Mouse (Mus musculus) lung, postnatal 4 days (tissue): ENCODE results near the gene Nufip1.
"Not testable (repeated sequence)": the region's sequence is repeated elsewhere in the genome, so short reads cannot be mapped to it uniquely, and the experiment has no call there.

Experiments used
- DNase-seq, 2 experiments: peaks; one replicate each; pipeline ENCODE4 v3.0.0; 2021

The Nufip1 gene

DNA sequence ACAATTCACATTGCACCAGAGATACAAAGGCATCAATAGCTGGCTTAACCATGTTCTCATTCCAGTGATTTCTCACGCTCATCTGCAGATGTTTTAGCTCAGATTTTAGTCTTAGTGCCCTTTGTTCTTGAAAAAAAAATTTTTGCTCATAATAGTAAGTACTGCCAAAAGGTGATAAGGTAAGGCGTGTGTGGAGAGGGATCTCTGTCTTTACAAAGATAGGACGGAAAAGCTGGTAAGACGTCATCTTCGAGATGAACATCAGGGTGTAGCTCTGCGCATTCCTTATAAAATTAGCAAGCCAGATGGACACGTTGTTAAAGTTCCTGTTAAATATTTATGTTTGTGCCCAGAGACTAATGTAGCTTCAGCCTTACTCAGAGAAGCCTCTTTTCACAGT is 35.2 kb downstream of the Nufip1 start:
- DNase-seq, result no peak

DNA sequence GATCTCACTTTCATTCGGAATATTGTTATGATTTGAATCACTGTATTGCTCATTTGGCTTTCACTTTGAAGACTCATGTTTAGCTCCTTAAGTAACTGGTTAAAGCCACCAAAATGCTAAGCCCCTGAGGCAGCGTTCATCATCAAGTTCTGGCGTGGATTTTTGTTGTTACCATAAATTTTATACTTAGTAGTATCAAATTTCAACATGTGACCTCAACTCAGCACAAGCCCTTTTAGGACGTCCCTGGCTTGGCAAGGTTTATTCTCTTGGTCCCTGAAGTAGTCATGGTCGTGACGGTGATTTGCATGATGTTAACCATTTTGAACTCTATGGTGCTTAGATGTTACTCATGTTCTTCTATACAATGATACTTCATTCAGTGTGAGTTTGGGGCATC is 36.4 kb downstream of the Nufip1 start:
- DNase-seq, result no peak

DNA sequence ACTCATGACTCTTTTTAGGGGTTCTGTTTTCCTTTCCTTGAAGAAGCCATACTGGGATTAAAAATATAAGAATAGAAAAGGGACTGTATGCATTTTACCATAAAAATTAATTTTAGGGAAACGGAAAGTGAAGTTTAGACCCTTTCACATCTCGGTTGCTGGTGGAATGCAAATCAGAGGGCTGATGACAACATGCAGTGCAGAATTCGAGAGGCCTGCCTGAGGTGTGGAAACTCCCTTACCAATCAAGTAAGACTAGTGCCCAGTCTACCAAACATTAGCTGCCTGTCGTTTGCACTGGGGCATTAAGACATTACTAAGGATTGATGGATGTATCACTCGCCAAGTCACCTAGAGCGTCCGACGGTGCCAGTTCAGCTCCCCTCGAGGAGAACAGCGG is 37.6 kb downstream of the Nufip1 start:
- no peak for DNase-seq

DNA sequence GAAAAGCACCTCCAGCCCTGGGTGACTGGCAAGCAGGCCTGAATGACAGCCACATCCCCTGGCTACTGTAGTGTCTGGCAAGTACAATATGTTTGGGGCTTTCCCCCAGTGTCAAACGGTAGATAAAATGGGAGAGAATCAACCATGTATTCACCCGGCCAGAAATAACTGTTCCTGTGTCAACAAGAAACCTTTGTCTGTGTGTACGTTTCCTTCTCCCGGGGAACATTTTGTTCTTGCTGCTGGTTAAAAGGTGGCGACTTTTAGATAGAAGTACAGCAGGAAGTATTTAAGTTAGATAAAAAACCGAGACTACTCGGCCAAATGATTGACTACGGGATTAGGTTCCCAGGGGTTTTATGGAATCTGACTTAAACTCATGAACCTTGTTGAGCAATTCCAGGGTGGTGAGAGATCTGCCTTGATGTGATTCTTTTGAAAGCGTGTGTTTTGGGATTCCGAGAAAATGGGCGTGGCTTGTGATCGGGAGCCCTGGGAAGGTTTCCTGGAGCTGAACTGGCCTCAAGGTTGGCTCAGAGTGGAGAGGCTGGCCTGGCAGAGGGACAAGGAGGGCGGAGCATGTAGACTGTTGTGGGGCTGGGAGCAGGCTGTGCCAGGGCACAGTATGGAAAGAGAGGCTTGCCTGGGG is 39.0 kb downstream of the Nufip1 start:
- peak; percentile 88 to 91 for DNase-seq

DNA sequence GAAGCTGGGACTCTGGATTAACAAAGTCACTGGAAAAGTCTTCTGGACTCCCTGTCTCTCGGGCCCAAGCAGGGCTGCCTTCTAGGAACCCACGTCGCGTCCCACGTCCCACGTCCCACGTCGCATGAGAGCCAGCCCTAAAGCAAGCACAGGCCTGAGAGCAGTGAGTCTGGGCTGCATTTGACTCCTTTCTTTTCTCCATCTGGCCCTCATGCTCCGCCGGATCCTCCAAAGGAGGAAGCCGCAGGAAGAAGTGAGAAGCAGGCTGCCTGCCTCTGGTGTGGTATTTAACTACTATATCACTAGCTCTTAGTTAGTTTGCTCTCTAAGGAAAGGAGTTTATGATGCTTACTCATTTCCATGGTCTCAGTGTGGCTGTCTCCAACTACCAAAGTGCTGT is 39.8 kb downstream of the Nufip1 start:
- no peak for DNase-seq

DNA sequence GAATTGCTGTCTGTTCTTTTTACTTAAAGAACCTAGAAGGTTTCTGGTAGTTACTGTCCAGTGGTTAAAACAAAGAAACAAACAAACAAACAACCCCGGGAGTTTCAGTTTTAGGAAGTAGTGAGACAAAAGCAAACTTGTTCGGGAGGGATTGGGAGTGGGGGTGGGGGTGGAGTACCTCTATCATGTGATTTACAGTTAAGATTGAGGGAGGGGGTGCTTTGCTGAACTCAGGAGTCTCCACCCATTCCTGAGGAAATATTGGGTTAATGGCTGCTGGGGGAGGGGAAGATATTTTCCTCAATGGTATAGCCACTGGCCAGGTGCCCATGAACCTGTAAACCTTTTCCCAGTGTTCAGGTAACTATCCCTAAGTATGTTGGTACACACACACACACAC is 40.3 kb downstream of the Nufip1 start:
- DNase-seq, result no peak

DNA sequence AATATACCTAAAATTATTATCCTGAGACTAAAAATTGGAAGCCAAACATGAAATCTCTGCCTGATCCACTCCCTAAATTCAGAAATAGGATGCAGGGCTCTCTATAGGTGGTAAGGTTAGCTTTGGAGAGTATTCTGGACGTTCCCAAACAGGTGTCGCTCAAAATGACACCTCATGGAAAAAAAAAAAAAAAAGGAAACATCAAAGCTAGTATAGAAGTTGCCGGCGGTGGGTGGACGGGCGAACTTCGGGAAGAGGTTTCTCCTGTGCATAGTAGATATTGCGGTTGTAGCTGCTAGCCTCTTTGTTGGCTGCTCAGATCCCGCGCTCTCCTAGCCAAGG is 41.1 kb downstream of the Nufip1 start:
- no peak for DNase-seq

DNA sequence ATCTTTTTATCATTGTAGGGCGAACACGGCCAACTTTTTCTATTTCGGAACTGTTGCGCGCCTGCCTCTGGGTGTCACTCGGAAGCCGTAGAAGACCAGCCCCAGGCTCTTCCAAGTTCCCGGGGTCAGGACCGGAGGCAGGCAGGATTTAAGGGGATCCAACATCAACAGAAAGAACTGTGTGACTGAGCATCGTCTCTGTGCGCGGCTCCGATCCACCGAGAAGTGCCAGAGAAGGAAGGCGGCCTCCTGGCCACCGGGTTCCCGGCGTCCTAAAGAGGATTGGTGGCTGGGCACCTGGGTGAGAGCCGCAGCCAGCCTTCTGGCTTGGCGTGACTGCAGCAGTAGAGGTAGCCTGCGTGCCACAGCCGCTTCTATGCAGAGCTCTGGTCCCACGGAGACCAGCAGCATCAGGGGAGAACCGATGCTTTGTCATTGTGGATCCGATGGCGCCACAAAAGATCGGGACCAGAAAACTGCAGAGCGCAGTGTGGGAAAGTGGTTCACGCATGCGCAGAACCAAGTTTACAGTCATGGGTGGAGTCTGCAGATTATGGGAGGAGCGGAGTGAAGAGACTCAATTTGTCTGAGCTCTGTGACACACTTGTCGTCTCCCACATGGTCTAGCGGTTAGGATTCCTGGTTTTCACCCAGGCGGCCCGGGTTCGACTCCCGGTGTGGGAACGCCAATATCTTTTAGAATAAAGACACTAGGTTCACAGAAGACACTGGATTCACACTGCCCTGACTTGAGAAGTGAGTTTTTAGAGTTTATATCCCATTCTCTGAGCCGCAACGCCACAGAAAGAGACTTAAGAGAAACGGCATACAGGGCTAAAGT is 41.7 kb downstream of the Nufip1 start:
- peak; percentile 90 to 95 for DNase-seq

DNA sequence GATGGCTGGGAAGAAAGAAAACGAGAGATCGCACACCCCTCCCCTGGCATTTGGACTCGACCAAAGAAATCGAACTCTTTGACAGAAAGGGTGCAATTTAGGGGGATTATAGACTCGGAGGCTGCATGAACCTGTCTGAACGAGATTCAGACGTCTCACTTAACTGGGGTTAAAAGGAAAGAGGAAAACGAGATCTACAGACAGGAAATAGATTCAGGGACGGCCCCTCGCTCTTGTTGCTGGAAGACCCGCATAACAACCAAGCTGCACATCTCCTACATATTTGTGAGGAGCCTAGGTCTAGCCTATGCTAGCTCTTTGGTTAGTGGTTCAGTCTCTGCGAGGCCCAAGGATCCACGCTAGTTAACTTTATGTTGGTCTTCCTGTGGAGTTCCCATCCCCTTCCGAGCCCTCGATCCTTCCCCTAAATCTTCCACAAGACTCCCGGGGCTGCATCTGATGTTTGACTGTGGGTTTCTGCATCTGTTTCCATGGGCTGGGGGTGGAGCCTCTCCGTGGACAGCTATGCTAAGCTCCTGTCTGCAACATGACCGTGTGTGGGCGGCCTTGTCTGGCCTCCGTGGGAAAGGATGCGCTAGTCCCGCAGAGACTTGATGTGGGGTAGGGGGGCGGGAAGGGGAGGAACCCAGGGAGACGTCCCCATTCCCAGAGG is 42.4 kb downstream of the Nufip1 start:
- peak; percentile 12 to 27 for DNase-seq

DNA sequence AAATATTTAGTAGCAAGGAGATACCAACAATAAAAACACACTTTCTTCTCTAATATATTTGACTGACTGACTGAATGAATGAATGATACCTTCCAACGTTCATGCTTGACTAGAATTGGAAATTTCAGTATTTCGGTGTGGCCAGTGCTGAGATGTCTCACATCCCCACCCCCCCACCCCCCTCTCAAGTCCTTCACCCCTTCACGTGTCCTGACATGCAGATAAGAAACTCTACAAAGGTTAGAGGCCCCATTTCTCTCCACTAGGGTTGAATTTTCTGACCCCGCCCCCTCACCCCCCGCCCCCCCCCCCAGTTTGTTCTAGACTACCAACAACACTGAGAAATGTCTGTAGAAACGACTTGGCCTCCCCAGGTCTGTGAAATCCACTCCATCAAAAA is 43.1 kb downstream of the Nufip1 start:
- DNase-seq, result no peak

DNA sequence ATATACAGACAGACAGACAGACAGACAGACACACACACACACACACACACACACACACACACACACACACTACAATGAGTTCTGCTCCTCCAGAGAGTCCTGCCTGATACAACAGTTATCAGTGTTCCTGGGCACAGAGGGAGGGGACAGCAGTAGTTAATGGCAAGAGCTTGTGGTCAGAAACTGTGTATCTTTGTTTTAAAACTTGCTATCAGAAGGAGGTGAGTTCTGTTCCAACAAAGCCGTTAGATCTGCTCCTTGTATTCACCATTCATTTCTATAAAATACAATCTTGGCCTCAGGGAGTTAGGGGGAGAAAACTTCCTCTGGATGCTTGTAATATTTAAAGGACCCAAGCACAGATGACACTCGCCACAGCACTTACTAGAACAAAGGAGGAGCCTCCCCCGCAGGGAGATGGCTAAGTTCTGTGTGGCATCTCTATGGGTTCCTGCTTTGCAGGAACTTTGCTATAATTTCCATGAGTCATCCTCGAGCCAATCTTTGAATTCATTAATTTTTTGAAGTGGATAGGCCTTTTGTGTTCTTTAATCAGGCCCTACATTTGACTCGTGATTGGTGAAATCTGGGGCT is 47.6 kb downstream of the Nufip1 start:
- DNase-seq, result no peak

DNA sequence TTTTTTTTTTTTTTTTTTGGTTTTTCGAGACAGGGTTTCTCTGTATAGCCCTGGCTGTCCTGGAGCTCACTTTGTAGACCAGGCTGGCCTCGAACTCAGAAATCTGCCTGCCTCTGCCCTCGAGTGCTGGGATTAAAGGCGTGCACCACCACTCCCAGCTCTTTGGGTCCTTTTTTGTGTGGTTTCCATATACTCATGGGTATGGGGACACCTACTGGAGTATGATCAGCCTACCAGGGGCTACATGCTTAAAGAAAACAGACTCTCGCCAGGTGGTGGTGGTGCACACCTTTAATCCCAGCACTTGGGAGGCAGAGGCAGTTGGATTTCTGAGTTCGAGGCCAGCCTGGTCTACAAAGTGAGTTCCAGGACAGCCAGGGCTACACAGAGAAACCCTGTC is 49.9 kb downstream of the Nufip1 start:
- not testable (repeated sequence) for DNase-seq

DNA sequence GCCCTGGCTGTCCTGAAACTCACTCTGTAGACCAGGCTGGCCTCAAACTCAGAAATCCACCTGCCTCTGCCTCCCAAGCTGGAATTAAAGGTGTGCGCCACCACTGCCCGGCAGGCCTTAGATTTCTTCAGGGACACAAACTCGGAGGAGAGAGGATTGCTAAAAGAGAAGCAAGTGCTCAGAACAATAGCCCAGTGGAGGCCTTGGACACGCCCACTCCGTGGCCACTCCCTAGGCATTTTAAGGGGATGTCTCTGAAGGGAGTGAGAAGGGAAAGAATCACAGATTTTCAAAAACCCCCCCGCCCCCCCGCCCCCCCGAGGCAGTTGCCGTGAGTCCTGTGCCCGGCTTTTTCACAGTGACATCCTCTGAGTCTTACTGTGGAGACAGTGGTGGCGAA is 53.5 kb downstream of the Nufip1 start:
- DNase-seq, result no peak

DNA sequence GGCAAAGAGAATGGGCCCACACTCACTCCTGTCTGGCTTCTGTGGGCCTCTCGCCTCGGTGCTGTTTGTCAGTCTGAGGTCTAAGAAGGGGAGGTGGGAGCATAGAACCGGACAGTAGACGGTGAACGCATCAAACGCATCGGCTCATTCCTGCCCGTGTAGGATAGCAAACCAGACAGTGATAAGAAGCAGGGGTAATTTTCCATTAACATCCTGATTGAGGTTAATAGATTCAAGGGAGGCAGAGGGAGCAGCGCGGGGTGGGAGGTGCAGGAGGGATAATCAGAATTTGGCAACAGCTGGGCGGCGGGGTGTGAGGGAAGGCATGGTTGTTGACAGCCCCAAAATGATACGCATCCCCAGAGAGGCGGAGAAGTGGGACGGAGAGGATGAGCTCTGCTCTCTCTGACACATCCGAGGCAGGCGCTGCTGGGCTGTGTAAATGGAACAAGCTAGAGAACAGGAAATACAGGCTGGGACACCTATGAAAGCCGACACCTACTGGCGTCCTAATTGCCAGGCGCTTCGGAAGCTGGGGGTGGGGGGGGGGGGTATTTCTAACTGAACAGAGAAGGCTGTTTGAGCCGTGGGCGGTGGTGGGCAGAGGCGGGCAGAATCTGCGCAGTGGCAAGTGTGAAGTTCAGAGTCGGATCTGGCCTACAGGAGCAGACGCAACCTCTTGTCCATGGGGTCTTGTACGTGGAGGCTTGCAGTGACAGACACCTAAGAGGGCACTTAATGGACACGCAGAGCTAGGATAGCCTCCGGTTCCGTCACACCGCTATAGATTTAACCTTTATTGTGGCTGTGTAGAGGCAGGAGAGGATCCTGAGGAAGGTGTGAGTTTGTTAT is 54.4 kb downstream of the Nufip1 start:
- peak in 1 of 2 experiments; percentile 10 for DNase-seq

DNA sequence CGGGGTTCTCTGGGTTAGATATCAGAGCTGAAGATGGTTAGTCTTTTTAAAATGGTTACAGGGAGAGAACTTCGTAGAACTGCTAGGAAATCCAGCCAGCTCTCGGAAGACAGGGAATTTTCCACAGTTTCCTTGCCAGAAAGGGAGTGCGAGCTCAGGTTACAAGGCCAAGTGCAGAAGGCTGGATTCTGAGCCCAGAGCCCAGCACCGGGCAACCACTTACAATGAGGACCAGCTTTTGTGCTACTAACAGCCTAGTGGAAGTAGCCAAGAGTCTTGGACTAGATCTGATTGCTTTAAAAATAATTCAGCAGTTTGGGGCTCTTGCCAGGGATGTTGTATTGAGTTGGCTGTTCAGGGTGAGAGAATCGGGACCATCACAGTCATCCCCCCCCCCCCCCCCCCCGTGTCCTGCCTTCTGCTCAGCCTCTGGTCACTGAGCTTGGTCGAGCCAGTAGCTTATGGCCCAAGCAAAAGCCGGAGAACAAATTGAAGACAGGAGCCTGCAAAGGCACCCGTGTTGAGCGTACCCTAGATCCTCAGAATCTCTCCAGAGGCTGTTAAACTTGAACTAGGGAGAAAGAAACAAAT is 59.3 kb downstream of the Nufip1 start:
- no peak for DNase-seq

DNA sequence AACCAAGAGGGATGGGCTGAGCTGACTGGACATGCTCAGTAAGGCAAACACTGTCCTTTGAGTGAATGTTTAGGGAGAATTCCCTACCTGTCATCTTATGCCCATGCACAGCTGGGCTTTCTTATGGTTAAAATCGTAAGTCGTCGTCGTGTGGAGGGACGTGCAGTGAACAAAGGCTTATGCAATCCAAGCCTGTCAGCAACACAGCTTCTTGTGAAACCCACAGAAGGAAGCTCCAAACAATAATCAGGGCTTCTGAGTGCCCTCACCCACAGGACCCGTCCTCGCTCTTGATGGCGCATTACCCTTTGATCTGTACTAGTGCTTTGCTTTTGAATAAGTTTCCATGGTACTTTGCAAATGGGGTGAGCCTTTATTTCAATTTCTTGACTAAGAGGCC is 60.6 kb downstream of the Nufip1 start:
- no peak for DNase-seq

DNA sequence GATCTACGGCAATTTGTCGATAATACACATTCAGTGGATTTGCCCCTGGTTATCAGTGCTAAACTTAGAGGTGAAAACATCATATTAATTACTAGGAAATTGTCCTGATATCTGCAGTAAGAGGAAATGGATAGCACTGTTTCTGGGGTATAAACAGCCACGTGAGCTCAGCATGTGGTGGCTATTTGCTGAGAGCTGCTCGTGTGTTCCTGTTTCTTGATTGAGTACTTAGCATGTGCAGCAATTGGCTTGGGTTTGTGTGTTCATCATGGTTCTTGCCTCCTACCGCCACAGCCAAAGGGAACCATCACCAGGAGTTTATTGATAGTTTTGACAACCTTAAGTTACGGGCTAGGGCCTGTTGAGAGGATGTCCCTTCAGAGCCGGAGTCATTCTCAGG is 63.6 kb downstream of the Nufip1 start:
- no peak for DNase-seq

DNA sequence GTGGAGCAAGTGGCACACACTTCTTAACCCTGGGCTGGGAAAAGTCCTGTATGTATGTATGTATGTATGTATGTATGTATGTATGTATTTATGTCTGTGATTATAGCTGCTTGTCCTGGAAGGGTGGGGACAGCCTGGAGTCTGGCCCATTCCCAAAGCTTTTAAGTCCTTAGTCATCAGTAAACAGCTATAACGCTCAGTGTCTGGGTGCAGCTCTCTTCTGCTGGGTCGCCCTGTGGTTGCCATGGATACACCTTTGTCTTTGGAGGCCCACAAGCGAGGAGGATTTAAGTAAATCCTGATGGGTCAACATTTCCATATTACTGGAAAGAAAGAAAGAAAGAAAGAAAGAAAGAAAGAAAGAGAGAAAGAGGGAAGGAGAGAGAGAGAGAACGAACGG is 65.1 kb downstream of the Nufip1 start:
- DNase-seq, result no peak

DNA sequence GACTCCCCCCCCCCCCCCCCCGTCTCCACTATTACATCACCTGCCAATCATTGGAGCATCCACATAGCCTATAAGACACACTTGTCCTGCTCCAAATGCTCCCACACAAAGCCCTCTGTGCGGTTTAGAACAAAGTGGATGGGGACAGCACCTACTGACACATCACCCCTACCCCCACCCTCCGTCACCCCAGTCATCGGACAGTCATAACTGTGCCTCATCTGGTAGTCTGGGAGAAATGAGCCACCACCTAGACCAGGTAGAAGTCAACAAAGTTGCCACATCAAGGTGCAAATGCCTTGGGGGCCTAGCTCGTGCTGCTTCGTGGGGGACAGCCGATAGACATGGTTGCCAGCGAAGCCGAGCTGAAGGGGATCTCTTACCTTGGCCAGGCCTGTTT is 66.5 kb downstream of the Nufip1 start:
- no peak for DNase-seq

DNA sequence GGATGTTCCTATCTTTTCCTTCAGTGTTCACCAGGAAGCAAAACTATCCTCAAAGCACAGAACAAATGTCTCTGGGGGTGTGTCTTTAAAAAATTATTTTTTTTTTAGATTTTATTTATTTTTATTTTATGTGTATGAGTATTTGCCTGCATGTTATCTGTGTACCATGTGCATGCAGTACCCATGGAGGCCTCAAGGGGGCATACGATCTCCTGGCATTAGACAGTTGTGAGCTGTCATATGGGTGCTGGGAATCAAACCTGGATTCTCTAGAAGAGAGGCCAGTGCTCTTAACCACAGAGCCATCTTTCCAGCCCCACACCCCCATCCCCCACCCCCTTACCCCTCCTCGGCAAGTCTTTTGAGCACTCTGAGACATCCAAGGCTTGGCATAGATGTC is 67.8 kb downstream of the Nufip1 start:
- DNase-seq, result no peak

DNA sequence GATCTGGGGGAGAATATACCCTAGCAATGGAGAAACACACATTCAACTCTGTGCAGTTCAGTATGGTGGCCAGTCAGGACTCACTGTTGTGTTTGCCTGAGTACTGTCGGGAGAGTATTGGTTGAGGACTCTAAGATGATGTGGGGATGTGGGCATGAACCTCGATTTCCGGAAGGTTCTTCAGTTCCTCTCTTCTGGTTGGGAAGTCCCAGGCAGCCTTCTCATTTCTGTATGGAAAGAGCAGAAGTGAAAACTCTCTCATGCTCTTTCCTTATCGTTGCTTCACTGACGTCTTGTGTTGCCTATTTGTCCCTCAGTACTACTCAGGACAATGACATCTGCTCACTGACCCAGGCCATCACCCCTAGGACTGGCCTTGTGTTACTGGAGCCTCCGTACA is 68.7 kb downstream of the Nufip1 start:
- no peak for DNase-seq

DNA sequence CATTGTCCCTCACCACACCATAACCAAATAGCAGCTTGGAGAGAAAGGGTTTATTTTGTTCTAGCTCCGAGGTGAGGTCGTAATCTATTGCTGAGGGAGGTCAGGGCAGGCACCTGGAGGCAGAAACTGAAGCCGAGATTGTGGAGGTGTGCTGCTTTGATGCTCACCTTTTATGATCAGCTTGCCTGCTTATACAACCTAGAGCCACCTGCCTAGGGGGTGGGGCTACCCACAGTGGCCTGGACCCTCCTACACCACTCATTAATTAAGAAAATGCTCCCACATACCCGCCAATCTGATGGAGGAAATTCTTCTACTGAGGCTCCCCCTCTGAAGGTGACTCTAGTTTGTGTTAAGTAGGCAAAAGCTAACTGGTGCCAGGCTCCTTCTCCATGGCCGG is 74.7 kb downstream of the Nufip1 start:
- DNase-seq, result no peak
